Mouse (Mus musculus): ENCODE data around the gene Hist1h3i.

- TF ChIP-seq CTCF (IDR thresholded peaks at IDR 0.05; ENCODE audit: extremely low read depth, insufficient read length, insufficient replicate concordance, low read depth, low read length) (no peak; the same call in 1 of the 2 replicates), POLR2A (IDR thresholded peaks at IDR 0.05; ENCODE audit: low read depth, low read length) (no peak)
These were observed 49.7 kb downstream of the Hist1h3i start for GRCm38 (mm10) chr13:21733466-21733865.

Data from small intestine, adult 2 months (tissue).